Mouse (Mus musculus): ENCODE results near the gene Zfp750.
A peak's percentile ranks its signal among the peaks of the same experiment; 100 is the strongest.

The Zfp750 gene

DNA sequence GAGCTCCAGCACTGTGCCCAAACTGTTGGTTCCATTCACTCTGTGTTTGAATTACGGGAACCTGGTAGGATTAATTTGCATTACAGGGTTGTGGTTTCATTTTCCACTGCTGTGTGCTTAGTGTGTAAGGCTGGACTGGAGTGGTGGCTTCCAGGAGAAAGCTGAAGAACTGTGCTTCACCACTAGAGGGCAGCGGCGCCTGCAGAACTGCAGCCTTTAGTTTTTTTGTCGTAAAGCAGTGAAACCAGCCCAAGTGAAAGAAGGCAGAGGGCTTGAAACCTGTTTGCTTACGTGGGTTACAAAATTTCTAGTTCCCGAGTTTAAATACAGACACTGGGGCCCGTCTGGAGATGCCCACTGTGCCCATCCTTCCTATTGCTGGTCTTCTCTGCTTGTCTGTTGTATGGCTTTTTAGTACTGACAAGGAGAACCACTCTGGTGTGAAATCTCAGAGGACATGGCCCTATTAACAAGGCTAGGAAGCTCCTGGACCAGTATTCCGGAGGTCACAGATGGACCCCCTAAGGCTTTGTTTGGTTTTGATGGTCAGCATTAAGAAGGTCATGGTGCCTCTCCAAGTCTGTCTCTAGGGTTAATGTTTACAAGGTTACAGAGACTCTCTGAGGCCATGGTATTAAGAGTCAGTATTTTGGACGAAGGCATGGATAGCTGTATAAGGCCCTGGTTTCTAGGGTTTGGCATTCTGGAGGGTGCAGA is 43.3 kb downstream of the Zfp750 start:
- DNase-seq (ENCODE audit: low spot score in 2 of 2) = peak; percentile 70 to 74

DNA sequence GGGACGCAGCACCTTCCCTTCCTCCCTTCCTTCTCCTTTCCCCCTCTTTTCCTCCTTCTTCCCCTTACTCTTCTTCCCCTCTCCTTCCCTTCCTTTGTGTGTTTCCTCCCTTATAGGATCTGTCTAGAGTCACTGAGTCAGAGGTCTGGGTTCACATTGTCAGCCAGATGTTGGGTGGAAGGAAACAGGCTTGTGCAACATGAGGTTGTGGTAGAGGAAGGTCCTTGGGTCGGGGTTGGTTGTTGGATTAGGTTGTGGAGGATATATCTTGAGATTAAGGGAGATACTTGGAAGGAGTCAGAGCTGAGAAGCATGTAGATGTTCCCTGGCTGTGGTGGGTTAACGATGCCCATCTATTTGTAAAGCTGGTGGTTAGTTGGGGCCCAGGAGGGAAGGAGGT is 44.3 kb downstream of the Zfp750 start:
- DNase-seq (ENCODE audit: low spot score in 2 of 2) = no peak

DNA sequence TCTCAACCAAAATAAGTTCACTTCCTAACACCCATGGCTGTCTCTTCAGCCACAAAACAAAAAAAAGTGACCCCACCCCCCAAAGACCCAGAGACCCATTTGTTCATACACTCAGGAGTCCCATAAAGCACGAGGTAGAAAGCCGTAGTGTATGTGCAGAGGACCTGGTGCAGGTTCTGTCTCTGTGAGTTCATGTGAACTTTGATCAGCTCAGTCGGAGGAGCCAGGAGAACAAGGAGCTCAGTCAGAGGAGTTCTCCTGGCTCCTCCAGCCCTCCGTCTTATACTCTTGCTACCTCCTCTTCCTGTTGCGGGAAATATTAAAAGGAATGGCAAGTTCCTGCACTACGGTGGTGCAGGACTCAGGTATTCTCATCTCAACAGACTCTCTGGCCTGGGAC is 51.7 kb downstream of the Zfp750 start:
- no peak for DNase-seq (ENCODE audit: low spot score in 2 of 2)
